Mouse (Mus musculus) lung, postnatal 4 days (tissue): ENCODE measurements around the gene Zranb1.

Experiments
- DNase-seq, 2 experiments: peaks; one replicate each; pipeline ENCODE4 v3.0.0; 2021

Zranb1 gene

DNA sequence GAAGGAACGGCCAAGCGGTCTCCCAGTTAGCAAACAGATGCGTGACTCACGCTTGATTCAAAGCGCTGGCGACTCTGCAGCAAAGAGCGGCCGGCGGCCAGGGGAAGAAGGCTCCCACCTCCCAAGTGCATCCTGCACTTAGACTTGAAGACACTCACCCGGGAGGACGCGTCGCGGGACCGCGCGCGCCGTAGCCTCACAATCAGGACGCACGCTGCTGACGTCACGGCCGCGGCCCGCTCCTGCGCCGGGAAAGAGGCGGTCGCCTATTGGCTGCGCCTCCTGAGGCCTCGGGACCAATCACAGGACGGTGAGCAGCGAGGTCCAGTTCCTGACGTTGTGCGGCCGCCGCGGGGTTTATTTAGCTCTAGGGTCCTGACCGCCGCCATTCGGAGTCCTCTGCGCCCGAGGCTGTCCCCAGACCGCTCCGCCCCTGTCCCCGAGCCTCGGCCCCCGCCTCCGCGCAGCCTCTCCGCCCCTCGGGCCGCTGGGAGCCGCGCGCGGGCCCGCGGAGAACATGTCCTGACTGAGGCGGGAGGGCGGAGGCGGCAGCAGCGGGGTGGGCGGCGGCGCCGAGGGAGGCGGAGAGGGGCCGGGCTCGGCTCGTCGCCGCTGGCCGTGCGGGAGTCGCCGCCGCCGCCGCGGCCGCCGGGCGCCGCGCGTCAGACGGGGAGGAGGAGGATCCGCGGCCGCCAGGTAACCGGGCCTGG, at the start of gene Zranb1:
Zranb1 (plus strand) TSS at position 293 of the 710 bp plus-strand sequence.
- DNase-seq: peak; percentile 99

- DNase-seq: no peak
Observed at GRCm38 (mm10) chr7:132882343-132882742, 48.6 kb upstream of the Zranb1 start.

DNA sequence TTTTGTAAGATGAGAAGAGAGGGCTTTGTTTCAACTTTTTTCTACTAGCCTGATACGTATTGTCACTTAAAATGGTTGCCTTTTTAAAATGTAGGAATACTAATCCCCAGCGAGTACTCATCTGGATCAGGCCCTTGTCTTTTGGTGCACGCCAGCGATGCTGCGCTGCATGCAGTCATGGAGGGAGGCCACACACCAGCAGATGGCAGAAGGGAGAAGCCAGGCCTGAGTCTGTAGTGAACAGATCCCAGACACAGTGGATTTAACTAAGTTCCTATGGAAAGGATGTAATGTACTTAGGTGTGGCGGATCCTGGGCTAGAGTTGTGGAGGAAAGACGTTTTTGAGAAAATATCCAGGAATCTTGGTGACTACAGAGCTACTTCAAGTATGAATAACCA, 46.9 kb upstream of the Zranb1 start:
- no peak for DNase-seq

DNA sequence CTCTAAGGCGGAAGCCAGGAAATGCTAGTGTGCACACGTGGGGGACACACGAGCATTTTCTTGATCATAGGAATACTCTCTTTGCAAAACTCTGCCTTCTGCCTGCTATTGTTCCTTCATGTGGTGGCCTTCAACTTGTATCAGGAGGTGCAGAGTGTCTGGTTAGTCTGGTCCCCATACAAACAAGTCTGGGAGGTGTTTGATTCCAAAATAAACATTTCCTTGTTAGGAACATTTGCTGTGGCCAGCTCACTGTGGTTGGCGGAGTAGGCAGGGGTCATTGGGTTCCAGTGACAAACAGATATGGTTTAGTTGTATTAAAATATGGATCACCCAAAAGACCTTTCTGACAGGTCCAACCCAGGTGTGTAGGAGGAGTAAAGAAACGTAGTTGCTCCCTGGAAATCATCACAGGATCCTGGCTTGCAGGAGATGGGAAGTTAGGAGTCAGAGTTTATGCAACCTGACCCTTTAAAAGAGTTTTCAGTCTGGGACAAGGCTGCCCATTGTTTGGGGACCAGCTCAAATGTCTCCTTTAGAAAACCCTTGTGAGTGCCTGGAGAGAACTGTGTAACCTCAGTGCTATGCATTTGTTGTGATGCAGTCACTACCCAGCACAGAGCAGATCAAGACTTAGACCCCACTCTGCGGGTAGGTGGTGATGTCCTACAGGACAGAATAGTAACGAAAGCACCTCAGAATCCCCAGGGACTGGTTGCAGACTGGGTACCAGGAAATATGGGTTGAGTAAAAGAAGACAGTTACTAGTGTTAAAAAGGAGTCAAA, 43.7 kb upstream of the Zranb1 start:
- no peak for DNase-seq

DNA sequence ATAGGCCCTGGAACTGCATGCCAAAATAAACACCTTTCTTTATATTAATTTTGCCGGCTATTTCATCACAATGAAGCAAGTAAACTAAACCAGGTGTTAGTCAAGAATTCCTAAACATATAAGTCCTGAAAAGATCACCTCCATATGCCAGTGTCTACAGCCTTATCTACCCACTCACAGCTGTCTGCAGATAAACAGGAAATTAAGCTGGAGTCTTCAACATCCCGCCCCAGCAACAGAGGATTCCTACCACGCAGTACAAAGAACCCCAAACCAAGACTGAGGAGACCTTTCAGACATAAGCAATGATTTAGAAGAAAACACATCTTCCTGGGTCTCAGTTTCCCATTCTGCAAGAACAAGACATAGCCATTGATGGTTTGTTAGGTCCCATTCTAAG, 42.9 kb upstream of the Zranb1 start:
- DNase-seq: no peak

GRCm38 (mm10) chr7:132888518-132889249, 42.3 kb upstream of the Zranb1 start:
- DNase-seq: no peak

- no peak for DNase-seq
Observed at GRCm38 (mm10) chr7:132889691-132890090, 41.3 kb upstream of the Zranb1 start.

DNA sequence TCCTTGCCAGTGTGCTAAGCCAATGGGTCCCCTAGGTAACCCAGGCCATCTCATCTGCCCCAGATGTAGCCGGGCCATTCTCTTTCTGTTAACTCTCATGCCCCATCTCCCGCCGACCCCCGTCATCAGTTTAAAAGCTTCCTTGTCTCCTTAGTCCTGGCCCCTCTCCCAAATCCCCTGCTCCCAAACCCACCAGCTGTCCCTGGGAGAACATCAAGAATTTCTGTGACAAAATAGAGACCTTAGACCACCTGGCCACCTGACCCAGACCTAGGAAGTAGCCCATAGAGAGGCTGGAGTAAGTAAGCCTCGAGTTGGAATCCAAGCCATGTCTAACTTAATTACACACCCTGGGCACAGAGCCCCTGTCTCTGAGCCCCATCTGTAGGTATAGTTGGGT, 40.7 kb upstream of the Zranb1 start:
- no peak for DNase-seq

DNA sequence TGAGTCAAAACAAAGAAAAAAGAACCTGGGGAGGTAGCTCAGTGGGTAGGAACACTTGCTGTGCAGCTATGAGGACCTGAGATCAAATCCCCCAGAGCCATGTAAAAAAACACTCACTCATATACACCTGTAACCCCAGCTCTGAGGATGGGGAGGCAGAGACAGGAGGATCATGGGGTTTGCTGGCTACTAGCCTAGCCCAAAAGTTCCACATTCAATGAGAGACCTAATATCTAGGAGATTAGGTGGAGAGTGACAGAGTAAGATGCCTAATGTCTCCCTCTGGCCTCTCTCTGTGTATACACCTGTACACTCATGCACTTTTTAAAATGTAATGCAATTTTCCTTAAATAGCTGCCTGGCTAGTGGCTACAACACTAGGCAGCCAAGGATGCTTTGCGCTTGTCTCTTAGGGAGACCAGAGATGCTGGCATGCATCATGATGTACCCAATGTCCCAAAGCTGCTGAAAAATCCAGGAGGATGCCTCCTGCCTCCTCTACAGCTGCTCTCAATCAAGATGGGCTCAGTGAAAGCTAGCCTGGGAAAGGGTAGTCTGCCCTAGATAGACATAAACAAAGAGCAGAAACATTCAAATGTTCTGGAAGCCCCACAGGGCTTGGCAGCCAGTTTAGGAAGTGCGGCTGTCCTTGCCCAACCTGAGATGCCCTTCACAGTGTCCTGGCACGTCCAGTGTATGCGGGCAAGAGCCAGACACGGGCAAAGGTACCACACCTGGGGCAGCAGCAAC, 39.2 kb upstream of the Zranb1 start:
- no peak for DNase-seq

DNA sequence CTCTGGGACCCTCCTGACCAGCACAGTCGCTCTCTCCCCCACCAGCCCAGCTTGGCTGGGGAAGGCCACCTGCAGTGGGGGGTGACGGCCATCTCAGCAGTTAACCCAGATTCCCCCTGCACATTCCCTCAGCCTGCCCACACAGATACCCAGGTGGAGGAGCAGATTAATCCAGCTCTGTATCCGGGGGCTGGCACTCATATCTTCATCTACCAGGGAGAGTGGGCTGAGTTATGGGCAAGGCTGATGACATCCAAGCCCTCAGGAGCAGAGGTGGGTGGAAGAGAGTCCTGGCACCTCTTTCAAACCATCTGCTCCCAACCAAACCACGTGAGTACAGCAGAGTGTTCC, 38.7 kb upstream of the Zranb1 start:
- no peak for DNase-seq

DNA sequence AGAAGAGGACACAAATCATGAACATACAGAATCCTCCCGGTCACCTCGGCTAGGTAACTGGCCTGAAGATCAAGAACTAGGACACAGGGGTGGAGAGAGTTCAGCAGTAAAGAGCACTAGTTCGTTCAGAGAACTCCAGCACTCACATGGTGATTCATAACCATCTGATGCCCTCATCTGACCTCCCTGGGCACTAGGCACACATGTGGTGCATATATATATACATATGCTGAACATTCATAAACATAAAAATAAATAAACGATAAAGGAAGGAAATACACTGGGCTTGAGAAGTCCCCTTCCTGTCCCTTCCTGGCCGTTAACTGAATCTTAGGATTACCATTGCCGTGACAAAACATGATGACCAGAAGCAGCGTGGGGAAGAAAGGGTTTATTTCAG, 38.1 kb upstream of the Zranb1 start:
- no peak for DNase-seq

DNA sequence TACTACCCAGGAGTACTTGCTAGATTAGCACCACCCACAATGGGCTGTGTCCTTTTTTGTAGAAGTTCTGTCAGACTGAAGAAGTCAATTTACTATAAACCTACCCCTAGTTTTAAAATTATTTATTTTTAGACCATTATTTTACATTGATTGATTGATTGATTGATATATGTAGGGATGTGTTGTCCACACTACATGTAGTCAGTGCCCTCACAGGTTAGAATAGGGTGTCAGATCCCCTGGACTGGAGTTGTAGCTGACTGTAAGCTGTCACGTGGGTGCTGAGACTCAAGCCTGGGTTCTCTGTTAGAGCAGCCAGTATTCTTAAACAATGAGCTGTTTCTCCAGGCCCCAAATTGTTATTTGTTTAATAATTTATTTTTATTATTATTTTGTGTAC, 37.6 kb upstream of the Zranb1 start:
- DNase-seq: no peak

DNA sequence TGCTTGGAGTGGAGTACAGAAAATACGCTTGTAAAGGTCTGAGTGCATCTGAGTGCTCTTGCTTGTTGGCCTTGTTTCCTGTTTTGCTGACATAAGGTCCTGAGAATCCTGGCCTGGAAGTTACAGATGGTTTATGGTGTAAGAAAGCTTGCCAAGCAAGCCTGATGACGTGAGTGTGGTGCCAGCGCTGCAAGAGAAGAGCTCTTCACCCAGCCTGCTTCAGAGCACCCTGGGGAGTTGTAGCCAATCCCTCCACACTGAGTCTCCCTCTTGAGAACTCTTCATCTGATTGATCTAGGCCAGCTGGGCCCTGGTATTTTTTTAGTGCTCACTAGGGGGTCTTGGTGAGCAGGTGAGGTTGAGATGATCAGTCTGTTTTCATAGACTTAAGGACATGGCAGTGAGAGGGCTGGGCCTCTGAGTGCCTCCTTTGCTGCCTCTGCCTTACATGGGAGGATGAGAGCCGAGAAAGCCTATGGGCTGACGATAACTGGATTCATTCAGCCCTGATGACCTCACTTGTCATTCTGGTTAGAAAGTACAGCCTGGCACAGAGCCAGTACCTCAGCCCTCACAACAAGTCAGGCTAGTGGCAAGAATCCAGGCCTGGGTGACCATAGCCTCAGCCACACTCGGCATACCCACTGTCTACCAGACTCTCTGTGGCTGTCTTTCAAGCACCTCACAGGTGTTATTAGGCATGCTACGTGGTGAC, 35.9 kb upstream of the Zranb1 start:
- DNase-seq: peak; percentile 42 to 70

GRCm38 (mm10) chr7:132896206-132896815, 34.6 kb upstream of the Zranb1 start:
- no peak for DNase-seq

DNA sequence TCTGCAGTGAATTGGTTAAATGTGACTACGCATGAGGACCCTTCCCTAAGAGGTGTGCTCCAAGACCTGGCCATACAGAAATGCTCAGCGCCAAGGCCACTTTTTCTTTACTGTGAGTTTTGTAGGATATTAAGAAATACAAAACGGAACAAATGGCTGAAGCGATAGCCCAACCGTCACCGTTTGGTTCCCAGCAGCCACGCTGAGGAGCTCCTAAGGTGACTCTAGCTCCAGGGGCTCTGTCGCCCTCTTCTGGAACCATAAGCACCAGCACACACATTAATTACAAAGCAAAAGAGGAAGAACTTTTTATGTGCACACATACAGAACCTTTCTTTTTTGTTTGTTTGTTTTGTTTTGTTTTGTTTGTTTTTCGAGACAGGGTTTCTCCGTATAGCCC, 33.7 kb upstream of the Zranb1 start:
- no peak for DNase-seq

DNA sequence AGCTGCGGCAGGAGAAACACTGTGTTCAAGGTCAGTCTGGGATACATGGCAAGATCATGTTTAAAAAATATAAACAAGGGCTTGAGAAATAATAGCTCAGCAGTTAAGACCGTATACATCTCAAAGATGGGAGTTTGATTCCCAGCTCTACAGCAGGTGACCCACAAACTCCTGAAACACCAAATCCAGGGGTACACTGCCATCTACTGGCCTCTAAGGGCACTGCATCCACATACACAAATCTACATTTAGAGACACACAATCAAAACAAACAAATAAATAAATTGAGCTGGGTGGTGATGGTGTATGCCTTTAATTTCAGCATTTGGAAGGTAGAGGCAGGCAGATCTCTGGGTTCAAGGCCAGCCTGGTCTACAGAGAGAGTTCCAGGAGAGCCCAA, 32.7 kb upstream of the Zranb1 start:
- DNase-seq: peak in 1 of 2 experiments; percentile 23

- DNase-seq: peak; percentile 16 to 49
Observed at GRCm38 (mm10) chr7:132900826-132901531, 30.0 kb upstream of the Zranb1 start.

GRCm38 (mm10) chr7:132903796-132904195, 27.1 kb upstream of the Zranb1 start:
- no peak for DNase-seq

DNA sequence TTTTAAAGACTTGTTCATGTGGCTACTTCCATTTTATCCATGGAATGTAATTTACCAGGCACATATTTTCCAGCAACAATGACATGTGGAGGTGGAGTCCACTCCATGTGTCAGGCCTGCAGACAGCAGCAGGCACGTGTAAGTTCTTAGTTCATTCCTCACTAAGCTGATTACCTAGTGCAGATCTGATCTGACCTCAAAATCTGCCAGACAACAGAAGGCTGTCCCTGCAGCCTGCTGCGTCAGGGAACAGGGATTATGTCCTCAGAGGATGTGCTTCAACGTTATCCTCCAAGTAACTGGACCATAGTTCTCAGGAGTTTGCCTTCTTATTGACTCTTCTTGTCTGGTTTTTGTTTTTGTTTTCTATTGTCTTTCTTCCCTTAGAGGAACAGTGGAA, 9.0 kb upstream of the Zranb1 start:
- DNase-seq: no peak

DNA sequence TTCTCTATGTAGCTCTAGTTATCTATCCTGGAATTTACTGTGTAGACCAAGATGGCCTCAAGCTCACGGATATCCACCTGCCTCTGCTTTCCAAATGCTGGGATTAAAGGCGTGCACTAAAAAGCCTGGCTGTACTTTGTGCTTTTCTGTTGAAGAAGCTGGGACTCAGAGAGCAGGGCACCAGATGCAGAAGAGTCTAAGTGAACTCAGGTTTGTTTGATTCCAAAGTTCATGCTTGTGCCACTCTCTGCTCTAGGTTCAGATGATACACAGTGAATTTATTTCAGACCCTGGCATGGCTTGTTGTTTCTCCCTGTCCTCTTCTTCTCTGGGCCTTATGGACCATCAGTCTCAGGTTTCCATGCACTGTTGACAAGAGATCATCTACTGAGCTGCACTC, 5.7 kb upstream of the Zranb1 start:
- DNase-seq: no peak

DNA sequence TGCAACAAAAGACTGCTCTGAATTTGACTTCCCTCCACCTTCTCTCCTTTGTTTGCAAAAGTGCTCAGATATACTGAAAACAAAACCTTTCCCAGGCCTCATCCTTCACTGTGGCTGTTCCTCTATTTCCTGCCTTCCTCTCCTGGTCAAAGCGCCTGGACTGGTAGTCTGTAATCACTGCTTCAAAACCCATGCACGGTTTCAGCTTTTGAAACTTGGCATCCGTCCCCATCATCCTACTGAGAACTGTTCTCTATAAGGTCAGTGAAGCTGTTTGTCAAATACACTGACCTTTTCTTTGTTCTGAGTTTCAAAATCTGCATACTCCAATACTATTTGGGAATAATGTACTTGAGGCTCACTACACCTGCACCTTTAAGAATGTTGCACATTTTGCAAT, 3.7 kb upstream of the Zranb1 start:
- DNase-seq: peak in 1 of 2 experiments; percentile 8
